Mouse (Mus musculus): ENCODE results near the gene Rtn1. TPM values are rescaled to one million over a fixed set of nuclear protein-coding genes. Genes with fewer than 3 reads are reported as not detected.

Gene Rtn1
- polyA plus RNA-seq, 1 experiment from 2014 or later: 7.3 TPM

GRCm38 (mm10) chr12:72251890-72252445 lies 156.9 kb downstream of the Rtn1 start:
- no peak for ATAC-seq (ENCODE audit: low FRiP score, low read depth)
- Histone ChIP-seq H3K4me1 (peaks cover 5% of the 10 kb centered on the region; the same call in 1 of the 2 replicates), H3K4me2 (replicated peaks) (no peak overlapping the region), H3K9me3 (0 out of 2 replicates have a peak, but pooled peaks cover 3% of the 10 kb centered on the region), H3K9ac (no peak overlapping the region), H3K27ac (no peak overlapping the region), H3K36me3 (no peaks in the 10 kb centered on the region), H3K27me3 (no peaks in the 10 kb centered on the region), H3K4me3 (no peak overlapping the region)
- 38% methylated on average over 10 of the region's 10 CpGs for WGBS

- Histone ChIP-seq H3K27me3 (no peaks in the 10 kb centered on the region), H3K4me2 (replicated peaks) (no peak overlapping the region), H3K4me1 (no peaks in the 10 kb centered on the region), H3K27ac (no peak overlapping the region), H3K9ac (no peak overlapping the region), H3K36me3 (no peaks in the 10 kb centered on the region), H3K9me3 (0 out of 2 replicates have a peak, but pooled peaks cover 3% of the 10 kb centered on the region), H3K4me3 (no peak overlapping the region)
- 91% methylated on average over 1 of the region's 1 CpGs for WGBS
- no peak for ATAC-seq (ENCODE audit: low FRiP score, low read depth)
Observed at GRCm38 (mm10) chr12:72244951-72245350, 163.9 kb downstream of the Rtn1 start.

- no peak overlapping the region for H3K4me2 ChIP-seq (replicated peaks)
- 67% methylated on average over 6 of the region's 6 CpGs for WGBS
- H3K9ac ChIP-seq: no peak overlapping the region
- peaks cover 14% of the 10 kb centered on the region for H3K27me3 ChIP-seq
- no peak for ATAC-seq (ENCODE audit: low FRiP score, low read depth)
- H3K27ac ChIP-seq: no peak overlapping the region
- H3K36me3 ChIP-seq: no peaks in the 10 kb centered on the region
- H3K4me1 ChIP-seq: no peaks in the 10 kb centered on the region
- no peak overlapping the region for H3K4me3 ChIP-seq
- H3K9me3 ChIP-seq: no peaks in the 10 kb centered on the region
Observed at GRCm38 (mm10) chr12:72242807-72243206, 166.0 kb downstream of the Rtn1 start.

- peaks cover 35% of the 10 kb centered on the region for H3K27me3 ChIP-seq
- H3K9me3 ChIP-seq: no peaks in the 10 kb centered on the region
- H3K36me3 ChIP-seq: no peaks in the 10 kb centered on the region
- no peak overlapping the region for H3K4me2 ChIP-seq (replicated peaks)
- H3K4me3 ChIP-seq: no peak overlapping the region
- ATAC-seq (ENCODE audit: low FRiP score, low read depth): no peak
- peaks cover 5% of the 10 kb centered on the region; the same call in 1 of the 2 replicates for H3K4me1 ChIP-seq
- H3K27ac ChIP-seq: no peak overlapping the region
- no peak overlapping the region for H3K9ac ChIP-seq
Observed at GRCm38 (mm10) chr12:72240506-72240905, 168.3 kb downstream of the Rtn1 start.

- H3K36me3 ChIP-seq: no peaks in the 10 kb centered on the region
- H3K9me3 ChIP-seq: no peaks in the 10 kb centered on the region
- peaks cover 43% of the 10 kb centered on the region for H3K27me3 ChIP-seq
- no peak for ATAC-seq (ENCODE audit: low FRiP score, low read depth)
- no peak overlapping the region for H3K4me3 ChIP-seq
- H3K9ac ChIP-seq: no peak overlapping the region
- peaks cover 5% of the 10 kb centered on the region; the same call in 1 of the 2 replicates for H3K4me1 ChIP-seq
- no peak overlapping the region for H3K27ac ChIP-seq
- no peak overlapping the region for H3K4me2 ChIP-seq (replicated peaks)
- 66% methylated on average over 12 of the region's 12 CpGs for WGBS
Observed at GRCm38 (mm10) chr12:72239230-72239894, 169.5 kb downstream of the Rtn1 start.

- H3K27ac ChIP-seq: no peak overlapping the region
- no peak for ATAC-seq (ENCODE audit: low FRiP score, low read depth)
- peaks cover 43% of the 10 kb centered on the region for H3K27me3 ChIP-seq
- WGBS: 80% methylated on average over 2 of the region's 2 CpGs
- no peaks in the 10 kb centered on the region for H3K9me3 ChIP-seq
- no peak overlapping the region for H3K9ac ChIP-seq
- no peaks in the 10 kb centered on the region for H3K36me3 ChIP-seq
- peak overlapping the region; percentile 90 for H3K4me2 ChIP-seq (replicated peaks)
- H3K4me3 ChIP-seq: peak overlapping the region; percentile 53
- peaks cover 5% of the 10 kb centered on the region; the same call in 1 of the 2 replicates for H3K4me1 ChIP-seq
Observed at GRCm38 (mm10) chr12:72237251-72237650, 171.6 kb downstream of the Rtn1 start.

- H3K27ac ChIP-seq: no peak overlapping the region
- H3K9me3 ChIP-seq: no peaks in the 10 kb centered on the region
- no peaks in the 10 kb centered on the region for H3K36me3 ChIP-seq
- peak overlapping the region; percentile 63 for H3K9ac ChIP-seq
- peak overlapping the region; percentile 53 for H3K4me3 ChIP-seq
- peaks cover 43% of the 10 kb centered on the region for H3K27me3 ChIP-seq
- H3K4me1 ChIP-seq: peaks cover 5% of the 10 kb centered on the region; the same call in 1 of the 2 replicates
- peak overlapping the region; percentile 90 for H3K4me2 ChIP-seq (replicated peaks)
- WGBS: under 1% methylated on average over 56 of the region's 56 CpGs
- ATAC-seq (ENCODE audit: low FRiP score, low read depth): peak; percentile 96
Observed at GRCm38 (mm10) chr12:72236564-72237011, 172.3 kb downstream of the Rtn1 start.

- Histone ChIP-seq H3K27me3 (peaks cover 43% of the 10 kb centered on the region), H3K4me2 (replicated peaks) (peak overlapping the region; percentile 90), H3K27ac (no peak overlapping the region), H3K4me3 (peak overlapping the region; percentile 53), H3K9me3 (no peaks in the 10 kb centered on the region), H3K4me1 (peaks cover 5% of the 10 kb centered on the region; the same call in 1 of the 2 replicates), H3K9ac (peak overlapping the region; percentile 63; the same call in 1 of the 2 replicates), H3K36me3 (no peaks in the 10 kb centered on the region)
- no peak for ATAC-seq (ENCODE audit: low FRiP score, low read depth)
- 55% methylated on average over 12 of the region's 12 CpGs for WGBS
Observed at GRCm38 (mm10) chr12:72235621-72236351, 173.1 kb downstream of the Rtn1 start.

GRCm38 (mm10) chr12:72234966-72235365 lies 173.9 kb downstream of the Rtn1 start:
- no peak for ATAC-seq (ENCODE audit: low FRiP score, low read depth)
- H3K36me3 ChIP-seq: no peaks in the 10 kb centered on the region
- H3K27ac ChIP-seq: no peak overlapping the region
- H3K4me3 ChIP-seq: no peak overlapping the region
- peaks cover 5% of the 10 kb centered on the region; the same call in 1 of the 2 replicates for H3K4me1 ChIP-seq
- no peak overlapping the region for H3K4me2 ChIP-seq (replicated peaks)
- H3K9me3 ChIP-seq: no peaks in the 10 kb centered on the region
- peaks cover 43% of the 10 kb centered on the region for H3K27me3 ChIP-seq
- no peak overlapping the region for H3K9ac ChIP-seq
- 84% methylated on average over 9 of the region's 9 CpGs for WGBS

GRCm38 (mm10) chr12:72234151-72234550 lies 174.7 kb downstream of the Rtn1 start:
- Histone ChIP-seq H3K27me3 (peaks cover 40% of the 10 kb centered on the region), H3K36me3 (no peaks in the 10 kb centered on the region), H3K4me2 (replicated peaks) (no peak overlapping the region), H3K4me3 (no peak overlapping the region), H3K27ac (no peak overlapping the region), H3K9ac (no peak overlapping the region), H3K9me3 (no peaks in the 10 kb centered on the region), H3K4me1 (peaks cover 5% of the 10 kb centered on the region; the same call in 1 of the 2 replicates)
- WGBS: 93% methylated on average over 3 of the region's 3 CpGs
- ATAC-seq (ENCODE audit: low FRiP score, low read depth): no peak

- Histone ChIP-seq H3K9me3 (no peaks in the 10 kb centered on the region), H3K9ac (no peak overlapping the region), H3K4me1 (peaks cover 5% of the 10 kb centered on the region; the same call in 1 of the 2 replicates), H3K36me3 (no peaks in the 10 kb centered on the region), H3K4me3 (no peak overlapping the region), H3K4me2 (replicated peaks) (no peak overlapping the region), H3K27me3 (peaks cover 32% of the 10 kb centered on the region), H3K27ac (no peak overlapping the region)
- 81% methylated on average over 19 of the region's 19 CpGs for WGBS
- no peak for ATAC-seq (ENCODE audit: low FRiP score, low read depth)
Observed at GRCm38 (mm10) chr12:72232826-72233790, 175.7 kb downstream of the Rtn1 start.

Measured in limb, embryonic 13.5 days (tissue).